Mouse (Mus musculus) thymus, postnatal 25 days (tissue): ENCODE results near the gene Gpr176.
"Not testable (repeated sequence)": the region's sequence is repeated elsewhere in the genome, so short reads cannot be mapped to it uniquely, and the experiment has no call there.

ENCODE experiments used
- DNase-seq: peaks from one replicate; pipeline ENCODE4 v3.0.0; 2022

Gpr176 gene

GRCm38 (mm10) chr2:118298601-118299000, 74.6 kb downstream of the Gpr176 start:
- no peak for DNase-seq

- DNase-seq, result no peak
Measured at GRCm38 (mm10) chr2:118297966-118298365, 75.3 kb downstream of the Gpr176 start.

- DNase-seq, result no peak
Measured at GRCm38 (mm10) chr2:118295505-118295904, 77.7 kb downstream of the Gpr176 start.

- no peak for DNase-seq
Measured at GRCm38 (mm10) chr2:118293583-118293982, 79.6 kb downstream of the Gpr176 start.

- DNase-seq, result not testable (repeated sequence)
Measured at GRCm38 (mm10) chr2:118289066-118289460, 84.2 kb downstream of the Gpr176 start.

GRCm38 (mm10) chr2:118288326-118289065, 84.7 kb downstream of the Gpr176 start:
- no peak for DNase-seq

GRCm38 (mm10) chr2:118287678-118288077, 85.5 kb downstream of the Gpr176 start:
- no peak for DNase-seq

GRCm38 (mm10) chr2:118282467-118282866, 90.8 kb downstream of the Gpr176 start:
- no peak for DNase-seq

GRCm38 (mm10) chr2:118278249-118278648, 95.0 kb downstream of the Gpr176 start:
- DNase-seq, result no peak

- DNase-seq, result no peak
Measured at GRCm38 (mm10) chr2:118271606-118272005, 101.6 kb downstream of the Gpr176 start.

- DNase-seq, result no peak
Measured at GRCm38 (mm10) chr2:118270213-118270612, 103.0 kb downstream of the Gpr176 start.

- no peak for DNase-seq
Measured at GRCm38 (mm10) chr2:118263914-118264201, 109.4 kb downstream of the Gpr176 start.

GRCm38 (mm10) chr2:118263151-118263913, 109.9 kb downstream of the Gpr176 start:
- DNase-seq, result peak; percentile 35

- no peak for DNase-seq
Measured at GRCm38 (mm10) chr2:118262673-118263072, 110.5 kb downstream of the Gpr176 start.

GRCm38 (mm10) chr2:118259746-118260145, 113.5 kb downstream of the Gpr176 start:
- DNase-seq, result no peak

GRCm38 (mm10) chr2:118257094-118257493, 116.1 kb downstream of the Gpr176 start:
- DNase-seq, result no peak

GRCm38 (mm10) chr2:118256621-118257053, 116.6 kb downstream of the Gpr176 start, which contains the start of gene Fsip1:
Fsip1 (minus strand) TSS chr2:118256966.
- peak; percentile 85 for DNase-seq

GRCm38 (mm10) chr2:118254516-118254915, 118.7 kb downstream of the Gpr176 start:
- DNase-seq, result no peak

- no peak for DNase-seq
Measured at GRCm38 (mm10) chr2:118248966-118249365, 124.3 kb downstream of the Gpr176 start.

GRCm38 (mm10) chr2:118248016-118248415, 125.2 kb downstream of the Gpr176 start:
- no peak for DNase-seq

- DNase-seq, result peak; percentile 66
Measured at GRCm38 (mm10) chr2:118245914-118246313, 127.3 kb downstream of the Gpr176 start.

- DNase-seq, result no peak
Measured at GRCm38 (mm10) chr2:118236196-118236595, 137.0 kb downstream of the Gpr176 start.

- DNase-seq, result no peak
Measured at GRCm38 (mm10) chr2:118235614-118236013, 137.6 kb downstream of the Gpr176 start.

GRCm38 (mm10) chr2:118230544-118230943, 142.7 kb downstream of the Gpr176 start:
- no peak for DNase-seq
